Mouse (Mus musculus) limb, embryonic 14.5 days (tissue): Measurements from ENCODE around the gene Snrpc. TPM values are rescaled to one million over a fixed set of nuclear protein-coding genes. Genes with fewer than 3 reads are reported as not detected.
A peak's percentile ranks its signal among the peaks of the same experiment; 100 is the strongest.

Experiments used
- ATAC-seq: fragments of 200-750 bp; cut with Nextera tagmentation; 2 replicates; pipeline ENCODE4 v1.8.0; 2017; ENCODE audit warnings: low read depth, moderate number of reproducible peaks, moderate TSS enrichment; ENCODE audit not compliant: low FRiP score
- DNase-seq: peaks from one replicate; pipeline ENCODE4 v3.0.0-alpha.2; 2015; ENCODE audit warnings: low spot score
- H3K27ac ChIP-seq: fragments of 300-500 bp; sonication (generic); replicated peaks from 2 replicates; pipeline ENCODE4 v1.5.1; 2014; ENCODE audit warnings: low read depth, mild to moderate bottlenecking, low read length, moderate library complexity, mixed read lengths
- H3K27me3 ChIP-seq: fragments of 300-500 bp; sonication (generic); 2 replicates; pipeline ENCODE4 v1.6.1; 2014; ENCODE audit warnings: low read length, mixed read lengths; ENCODE audit not compliant: control insufficient read depth, insufficient read depth
- H3K36me3 ChIP-seq: fragments of 300-500 bp; sonication (generic); 2 replicates; pipeline ENCODE4 v1.6.1; 2014; ENCODE audit warnings: mild to moderate bottlenecking, low read length, moderate library complexity, mixed read lengths; ENCODE audit not compliant: control insufficient read depth, insufficient read depth
- H3K4me1 ChIP-seq: fragments of 300-500 bp; sonication (generic); 2 replicates; pipeline ENCODE4 v1.6.1; 2014; ENCODE audit warnings: antibody characterized with exemption, low read length, mixed read lengths; ENCODE audit not compliant: control insufficient read depth, insufficient read depth
- H3K4me2 ChIP-seq: fragments of 300-500 bp; sonication (generic); replicated peaks from 2 replicates; pipeline ENCODE4 v1.6.1; 2014; ENCODE audit warnings: low read depth, mild to moderate bottlenecking, low read length, moderate library complexity; ENCODE audit not compliant: severe bottlenecking
- H3K4me3 ChIP-seq: fragments of 300-500 bp; sonication (generic); replicated peaks from 2 replicates; pipeline ENCODE4 v1.5.1; 2014; ENCODE audit warnings: low read length
- H3K9ac ChIP-seq: fragments of 300-500 bp; sonication (generic); 2 replicates; pipeline ENCODE4 v1.6.1; 2014; ENCODE audit warnings: mild to moderate bottlenecking, low read depth, low read length, moderate library complexity; ENCODE audit not compliant: severe bottlenecking
- H3K9me3 ChIP-seq: fragments of 300-500 bp; sonication (generic); 2 replicates; pipeline ENCODE4 v1.6.1; 2016; ENCODE audit warnings: low read length; ENCODE audit not compliant: control insufficient read depth
- POLR2A ChIP-seq: fragments of 200-500 bp; IDR thresholded peaks from 2 replicates; pipeline ENCODE4 v1.8.0; 2012; ENCODE audit warnings: inconsistent platforms, mild to moderate bottlenecking, moderate library complexity, borderline replicate concordance; ENCODE audit not compliant: insufficient read depth, insufficient read length; ENCODE audit errors: extremely low read depth
- WGBS: fragments of 180-500 bp; shearing (Covaris S2); extraction: QIAGEN DNeasy Blood & Tissue Kit; methylation state at CpG from one replicate; pipeline ENCODE4 v1.1.7; 2014; 5-methylcytosine and 5-hydroxymethylcytosine counted together
- polyA plus RNA-seq, 2 experiments: library from polyadenylated mRNA; depleted of rRNA in 1 of 2; stranded (reverse) in 1 of 2; unstranded in 1 of 2; fragments of >200 nt; fragmentation: Nextera tagmentation in 1 of 2; extraction: Ambion mirVana in 1 of 2; gene quantifications; 2 replicates each; pipeline versions ENCODE4 v1.2.1 to v1.2.3; 2012 to 2014

Gene Snrpc
- polyA plus RNA-seq, 2 experiments: 228 to 286 TPM

GRCm38 (mm10) chr17:27819971-27820567 is 17.9 kb upstream of the Snrpc start:
- DNase-seq (no peak), ATAC-seq (no peak; the same call in 1 of the 2 replicates)
- Histone ChIP-seq H3K9ac (peak overlapping the region; percentile 92), H3K9me3 (no peaks in the 10 kb centered on the region), H3K4me2 (peak overlapping the region; percentile 88), H3K4me3 (peak overlapping the region; percentile 95), H3K4me1 (peaks cover 17% of the 10 kb centered on the region), H3K27ac (peak overlapping the region; percentile 81), H3K36me3 (no peaks in the 10 kb centered on the region), H3K27me3 (no peaks in the 10 kb centered on the region)
- TF ChIP-seq POLR2A: no peak
- under 1% methylated on average over 28 of the region's 62 CpGs for WGBS

- ATAC-seq (peak; percentile 97), DNase-seq (peak; percentile 97)
- H3K4me1 ChIP-seq: peaks cover 17% of the 10 kb centered on the region
- H3K9me3 ChIP-seq: no peaks in the 10 kb centered on the region
- H3K27me3 ChIP-seq: no peaks in the 10 kb centered on the region
- H3K36me3 ChIP-seq: no peaks in the 10 kb centered on the region
- peak; percentile 77; the same call in 1 of the 2 replicates for TF ChIP-seq POLR2A
- H3K27ac ChIP-seq: peak within 1 kb of the TSS; percentile 81
- H3K4me2 ChIP-seq: peak within 1 kb of the TSS; percentile 88
- WGBS: 3% methylated on average over 32 of the region's 56 CpGs
- H3K4me3 ChIP-seq: peak within 1 kb of the TSS; percentile 95
- peak within 1 kb of the TSS; percentile 92 for H3K9ac ChIP-seq
Measured at GRCm38 (mm10) chr17:27820568-27821406, 17.2 kb upstream of the Snrpc start, which contains the start of gene D17Wsu92e. Gene D17Wsu92e (minus strand): TSS chr17:27820648.

GRCm38 (mm10) chr17:27821407-27822338 is 16.3 kb upstream of the Snrpc start:
- H3K4me3 ChIP-seq: peak overlapping the region; percentile 95
- no peak for TF ChIP-seq POLR2A
- H3K36me3 ChIP-seq: no peaks in the 10 kb centered on the region
- no peaks in the 10 kb centered on the region for H3K27me3 ChIP-seq
- ATAC-seq: no peak
- WGBS: 47% methylated on average over 9 of the region's 9 CpGs
- peaks cover 21% of the 10 kb centered on the region for H3K4me1 ChIP-seq
- peak overlapping the region; percentile 9; the same call in 1 of the 2 replicates for H3K27ac ChIP-seq
- no peak for DNase-seq
- H3K4me2 ChIP-seq: peak overlapping the region; percentile 88
- H3K9ac ChIP-seq: peak overlapping the region; percentile 44; the same call in 1 of the 2 replicates
- no peaks in the 10 kb centered on the region for H3K9me3 ChIP-seq

GRCm38 (mm10) chr17:27823142-27823905 is 14.6 kb upstream of the Snrpc start:
- TF ChIP-seq POLR2A: no peak
- peaks cover 22% of the 10 kb centered on the region for H3K4me1 ChIP-seq
- 81% methylated on average over 9 of the region's 9 CpGs for WGBS

More at GRCm38 (mm10) chr17:27823142-27823905, 14.6 kb upstream of the Snrpc start:
- no peak overlapping the region for H3K27ac ChIP-seq
- H3K36me3 ChIP-seq: no peaks in the 10 kb centered on the region
- no peak overlapping the region for H3K4me3 ChIP-seq
- no peaks in the 10 kb centered on the region for H3K27me3 ChIP-seq
- no peak for ATAC-seq
- no peaks in the 10 kb centered on the region for H3K9me3 ChIP-seq
- no peak overlapping the region for H3K9ac ChIP-seq
- DNase-seq: no peak
- no peak overlapping the region for H3K4me2 ChIP-seq
